Comparison of ENCODE assay signal across 9 mouse cellular contexts in genomic region chr15:81355146-81355761, GRCm38 (mm10). TPM values are rescaled to one million over a fixed set of nuclear protein-coding genes. Genes with fewer than 3 reads are reported as not detected.
DNase-seq lines count a peak whose midpoint lies in the region; ATAC-seq and TF ChIP-seq lines count a peak whose summit lies in the region.
"Had no signal": no experiment of that assay in that cellular context is flagged by ENCODE, and none has a peak within 500 bp of the region (broad histone marks: within the 10 kb centered on the region; RNA-seq: fewer than 3 reads in every experiment).

No protein-coding gene starts in this region.

- H3K27me3 ChIP-seq in hindbrain, embryonic 11.5 days (ENCODE audit: control insufficient read depth, insufficient read depth, low read length): no peaks in the 10 kb centered on the region
- H3K27me3 ChIP-seq in hindbrain, embryonic 16.5 days (replicated peaks; ENCODE audit: control insufficient read depth, insufficient read depth, low read length): no peaks in the 10 kb centered on the region
- H3K27me3 ChIP-seq in E14TG2a.4 (ENCODE audit: insufficient read depth, low read length): no peaks in the 10 kb centered on the region
- H3K27me3 ChIP-seq: midbrain, embryonic 12.5 days had no signal

- H3K27ac ChIP-seq in hindbrain, embryonic 11.5 days (ENCODE audit: low read depth, low read length): no peak overlapping the region
- no peak overlapping the region for H3K27ac ChIP-seq in hindbrain, embryonic 16.5 days (ENCODE audit: low read depth, low read length)
- H3K27ac ChIP-seq: midbrain, embryonic 12.5 days had no signal

- peak; percentile 86 for TF ChIP-seq CTCF in E14TG2a.4 (conservative IDR thresholded peaks at IDR 0.05; ENCODE audit: low read length)

- no peaks in the 10 kb centered on the region for H3K9me3 ChIP-seq in hindbrain, embryonic 11.5 days (ENCODE audit: control insufficient read depth, low read length)
- no peaks in the 10 kb centered on the region for H3K9me3 ChIP-seq in hindbrain, embryonic 16.5 days (ENCODE audit: control insufficient read depth, low read length)
- no peaks in the 10 kb centered on the region for H3K9me3 ChIP-seq in E14TG2a.4 (ENCODE audit: low read length)
- H3K9me3 ChIP-seq: midbrain, embryonic 12.5 days had no signal

- no peaks in the 10 kb centered on the region for H3K36me3 ChIP-seq in hindbrain, embryonic 11.5 days (ENCODE audit: control insufficient read depth, insufficient read depth, low read length)
- H3K36me3 ChIP-seq in hindbrain, embryonic 16.5 days (ENCODE audit: control insufficient read depth, insufficient read depth, low read length): no peaks in the 10 kb centered on the region
- H3K36me3 ChIP-seq in E14TG2a.4 (ENCODE audit: insufficient read depth, low read length): peaks cover 27% of the 10 kb centered on the region; the same call in 1 of the 2 replicates
- H3K36me3 ChIP-seq: midbrain, embryonic 12.5 days had no signal

- no peak for ATAC-seq in hindbrain, embryonic 11.5 days (ENCODE audit: low FRiP score)
- no peak for ATAC-seq in hindbrain, embryonic 16.5 days

- H3K4me2 ChIP-seq in hindbrain, embryonic 11.5 days (replicated peaks; ENCODE audit: low read depth, low read length): no peak overlapping the region
- no peak overlapping the region for H3K4me2 ChIP-seq in hindbrain, embryonic 16.5 days (ENCODE audit: low read length)
- H3K4me2 ChIP-seq: midbrain, embryonic 12.5 days had no signal

- H3K4me3 ChIP-seq in hindbrain, embryonic 11.5 days (ENCODE audit: low read depth, low read length): no peak overlapping the region
- no peak overlapping the region for H3K4me3 ChIP-seq in hindbrain, embryonic 16.5 days (ENCODE audit: low read length)
- no peak overlapping the region for H3K4me3 ChIP-seq in E14TG2a.4 (replicated peaks; ENCODE audit: low read length)
- H3K4me3 ChIP-seq: midbrain, embryonic 12.5 days had no signal

- DNase-seq in hindbrain, embryonic 11.5 days (ENCODE audit: low spot score): peak; percentile 71
- peak; percentile 63 for DNase-seq in c-Kit-negative CD71-positive TER-119-positive erythroid progenitor cells, embryonic 14.5 days (ENCODE audit: low read depth, low spot score)
- peak; percentile 83 for DNase-seq in kidney, adult 9 months
- DNase-seq in mesoderm, embryonic 11.5 days (ENCODE audit: low read depth, low spot score): peak; percentile 72
- DNase-seq in frontal cortex, postnatal 10 days (ENCODE audit: low spot score in 2 of 2): no peak
- no peak for DNase-seq in left cerebral cortex, adult 11 months (ENCODE audit: low spot score)

- no peak overlapping the region for H3K9ac ChIP-seq in hindbrain, embryonic 11.5 days (ENCODE audit: low read depth, low read length)
- H3K9ac ChIP-seq in hindbrain, embryonic 16.5 days (ENCODE audit: low read depth, low read length): no peak overlapping the region
- H3K9ac ChIP-seq: midbrain, embryonic 12.5 days had no signal

- 57% methylated on average over 3 of the region's 3 CpGs for WGBS in hindbrain, embryonic 11.5 days
- WGBS in hindbrain, embryonic 16.5 days: 57% methylated on average over 3 of the region's 3 CpGs

- no peaks in the 10 kb centered on the region; the same call in 1 of the 2 replicates for H3K4me1 ChIP-seq in hindbrain, embryonic 11.5 days (replicated peaks; ENCODE audit: control insufficient read depth, insufficient read depth, low read length)
- H3K4me1 ChIP-seq in hindbrain, embryonic 16.5 days (ENCODE audit: control insufficient read depth, insufficient read depth, low read depth, low read length): peaks cover 13% of the 10 kb centered on the region
- peaks cover 40% of the 10 kb centered on the region for H3K4me1 ChIP-seq in E14TG2a.4 (replicated peaks; ENCODE audit: low read depth, low read length)

RNA-seq across cellular contexts. Expression of gene Slc25a17, which starts 5.4 kb away (rescaled TPM):
- 111 and 118 TPM in 2 replicates for polyA plus RNA-seq in hindbrain, embryonic 11.5 days (2014; fragmentation: Nextera tagmentation; extraction: Ambion mirVana)
- polyA plus RNA-seq in hindbrain, embryonic 16.5 days (2015; fragmentation: Nextera tagmentation; extraction: Ambion mirVana): 131 and 133 TPM in 2 replicates

RNA-seq across cellular contexts. Expression of gene St13, which starts 44.6 kb away (rescaled TPM):
- 178 TPM in 2 replicates for polyA plus RNA-seq in hindbrain, embryonic 11.5 days (2014; fragmentation: Nextera tagmentation; extraction: Ambion mirVana)
- 200 and 211 TPM in 2 replicates for polyA plus RNA-seq in hindbrain, embryonic 16.5 days (2015; fragmentation: Nextera tagmentation; extraction: Ambion mirVana)

RNA-seq across cellular contexts. Expression of gene Xpnpep3, which starts 44.7 kb away (rescaled TPM):
- 6.8 and 7.0 TPM in 2 replicates for polyA plus RNA-seq in hindbrain, embryonic 11.5 days (2014; fragmentation: Nextera tagmentation; extraction: Ambion mirVana)
- 8.3 and 10.6 TPM in 2 replicates for polyA plus RNA-seq in hindbrain, embryonic 16.5 days (2015; fragmentation: Nextera tagmentation; extraction: Ambion mirVana)

RNA-seq across cellular contexts. Expression of gene Dnajb7, which starts 52.8 kb away (rescaled TPM):
- 0.92 and 1.2 TPM in 2 replicates for polyA plus RNA-seq in hindbrain, embryonic 11.5 days (2014; fragmentation: Nextera tagmentation; extraction: Ambion mirVana)
- polyA plus RNA-seq in hindbrain, embryonic 16.5 days (2015; fragmentation: Nextera tagmentation; extraction: Ambion mirVana): 0.95 and 1.3 TPM in 2 replicates

Comparison
In these comparisons a context has a peak if more than half of its experiments do, and no peak if none do; other contexts are left out.
1. DNase-seq: peak in hindbrain, embryonic 11.5 days (single experiment), c-Kit-negative CD71-positive TER-119-positive erythroid progenitor cells, embryonic 14.5 days (single experiment), kidney, adult 9 months (single experiment) and mesoderm, embryonic 11.5 days (single experiment); none in frontal cortex, postnatal 10 days (0 of 2) and left cerebral cortex, adult 11 months (single experiment).